Mouse (Mus musculus): ENCODE results near the gene Furin. TPM values are rescaled to one million over a fixed set of nuclear protein-coding genes. Genes with fewer than 3 reads are reported as not detected.
A peak's percentile ranks its signal among the peaks of the same experiment; 100 is the strongest.

The Furin gene
- total and polyA plus RNA-seq, 2 experiments from 2014 or later = 18.9 to 67.6 TPM

- WGBS = 38% methylated on average over 2 of the region's 2 CpGs
- no peaks in the 10 kb centered on the region for H3K27me3 ChIP-seq (ENCODE audit: control insufficient read depth, insufficient read depth, low read length)
- no peak overlapping the region for H3K27ac ChIP-seq (ENCODE audit: low read depth)
- H3K4me3 ChIP-seq (ENCODE audit: low read depth, low read length) = no peak overlapping the region
- ATAC-seq (ENCODE audit: insufficient read depth, low read depth) (no peak), DNase-seq (ENCODE audit: low spot score) (no peak)
- TF ChIP-seq EP300 (IDR thresholded peaks at IDR 0.05; ENCODE audit: low read depth) = no peak
- TF ChIP-seq CTCF (IDR thresholded peaks at IDR 0.05; ENCODE audit: low read depth) = no peak
- H3K9ac ChIP-seq (replicated peaks; ENCODE audit: low read depth, low read length) = no peak overlapping the region
- H3K4me1 ChIP-seq (ENCODE audit: control insufficient read depth, insufficient read depth) = 0 out of 2 replicates have a peak, but pooled peaks cover 10% of the 10 kb centered on the region
- H3K36me3 ChIP-seq (replicated peaks; ENCODE audit: control insufficient read depth, insufficient read depth, low read length) = peaks cover 9% of the 10 kb centered on the region
- H3K4me2 ChIP-seq (ENCODE audit: low read depth, low read length) = no peak overlapping the region
- no peaks in the 10 kb centered on the region for H3K9me3 ChIP-seq (replicated peaks; ENCODE audit: control insufficient read depth, low read length)
These were observed 32.6 kb downstream of the Furin start for GRCm38 (mm10) chr7:80372667-80373066.

GRCm38 (mm10) chr7:80372166-80372565, 33.1 kb downstream of the Furin start:
- no peak for TF ChIP-seq EP300 (IDR thresholded peaks at IDR 0.05; ENCODE audit: low read depth)
- TF ChIP-seq CTCF (IDR thresholded peaks at IDR 0.05; ENCODE audit: low read depth) = no peak
- no peak overlapping the region for H3K27ac ChIP-seq (ENCODE audit: low read depth)
- 0 out of 2 replicates have a peak, but pooled peaks cover 10% of the 10 kb centered on the region for H3K4me1 ChIP-seq (ENCODE audit: control insufficient read depth, insufficient read depth)
- H3K9me3 ChIP-seq (replicated peaks; ENCODE audit: control insufficient read depth, low read length) = no peaks in the 10 kb centered on the region
- DNase-seq (ENCODE audit: low spot score) (no peak), ATAC-seq (ENCODE audit: insufficient read depth, low read depth) (no peak)
- 56% methylated on average over 3 of the region's 3 CpGs for WGBS
- H3K27me3 ChIP-seq (ENCODE audit: control insufficient read depth, insufficient read depth, low read length) = no peaks in the 10 kb centered on the region
- no peak overlapping the region for H3K4me3 ChIP-seq (ENCODE audit: low read depth, low read length)
- no peak overlapping the region for H3K4me2 ChIP-seq (ENCODE audit: low read depth, low read length)
- H3K36me3 ChIP-seq (replicated peaks; ENCODE audit: control insufficient read depth, insufficient read depth, low read length) = peaks cover 14% of the 10 kb centered on the region
- no peak overlapping the region for H3K9ac ChIP-seq (replicated peaks; ENCODE audit: low read depth, low read length)

DNA sequence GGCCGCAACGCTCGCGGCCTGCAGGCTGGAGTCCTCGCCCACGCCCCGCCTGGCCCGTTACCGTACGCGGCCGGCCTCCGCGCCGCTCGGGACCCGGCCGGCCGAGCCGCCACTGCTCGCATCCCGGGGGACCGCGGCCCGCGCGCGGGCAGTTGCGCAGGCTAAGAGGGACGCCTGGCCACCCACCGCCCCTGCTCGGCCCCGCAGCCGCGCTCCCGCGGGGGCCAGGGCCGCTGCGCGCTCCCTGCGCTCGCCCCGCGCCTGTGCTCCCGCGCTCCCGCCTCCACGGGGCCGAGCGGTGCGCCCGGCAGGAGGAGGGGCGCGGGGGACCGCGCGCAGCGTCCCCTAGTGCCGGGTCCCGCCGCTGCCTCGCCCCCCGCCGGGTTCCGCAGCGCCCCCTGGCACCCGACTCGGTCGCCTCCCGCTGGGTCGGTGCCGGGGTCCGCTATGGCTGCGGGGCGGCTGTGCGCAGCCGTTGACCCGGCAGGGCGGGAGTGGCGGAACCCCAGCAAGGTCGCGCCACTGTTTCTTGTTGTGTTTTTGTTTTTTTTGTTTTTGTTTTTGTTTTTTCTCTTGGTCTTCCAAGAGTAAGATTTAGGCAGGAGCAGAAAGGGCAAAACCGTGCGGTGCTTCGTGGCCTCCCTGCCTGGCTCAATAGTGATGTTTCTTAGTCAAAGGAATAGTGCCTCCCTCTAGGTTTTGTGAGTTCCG, 34.0 kb downstream of the Furin start, which contains the start of gene Man2a2:
Gene Man2a2, minus strand, starts transcription at position 335 of the 711 bp plus-strand sequence.
- Histone ChIP-seq H3K9ac (replicated peaks; ENCODE audit: low read depth, low read length) (peak within 1 kb of the TSS; percentile 83), H3K4me2 (ENCODE audit: low read depth, low read length) (peak within 1 kb of the TSS; percentile 87), H3K27me3 (ENCODE audit: control insufficient read depth, insufficient read depth, low read length) (no peaks in the 10 kb centered on the region), H3K9me3 (replicated peaks; ENCODE audit: control insufficient read depth, low read length) (no peaks in the 10 kb centered on the region), H3K27ac (ENCODE audit: low read depth) (peak within 1 kb of the TSS; percentile 82), H3K4me1 (ENCODE audit: control insufficient read depth, insufficient read depth) (0 out of 2 replicates have a peak, but pooled peaks cover 10% of the 10 kb centered on the region), H3K4me3 (ENCODE audit: low read depth, low read length) (peak within 1 kb of the TSS; percentile 92), H3K36me3 (replicated peaks; ENCODE audit: control insufficient read depth, insufficient read depth, low read length) (peaks cover 24% of the 10 kb centered on the region)
- under 1% methylated on average over 49 of the region's 86 CpGs for WGBS
- DNase-seq (ENCODE audit: low spot score) (peak; percentile 68), ATAC-seq (ENCODE audit: insufficient read depth, low read depth) (peak; percentile 83)
- TF ChIP-seq CTCF (IDR thresholded peaks at IDR 0.05; ENCODE audit: low read depth) = peak; percentile 52
- TF ChIP-seq EP300 (IDR thresholded peaks at IDR 0.05; ENCODE audit: low read depth) = no peak

DNA sequence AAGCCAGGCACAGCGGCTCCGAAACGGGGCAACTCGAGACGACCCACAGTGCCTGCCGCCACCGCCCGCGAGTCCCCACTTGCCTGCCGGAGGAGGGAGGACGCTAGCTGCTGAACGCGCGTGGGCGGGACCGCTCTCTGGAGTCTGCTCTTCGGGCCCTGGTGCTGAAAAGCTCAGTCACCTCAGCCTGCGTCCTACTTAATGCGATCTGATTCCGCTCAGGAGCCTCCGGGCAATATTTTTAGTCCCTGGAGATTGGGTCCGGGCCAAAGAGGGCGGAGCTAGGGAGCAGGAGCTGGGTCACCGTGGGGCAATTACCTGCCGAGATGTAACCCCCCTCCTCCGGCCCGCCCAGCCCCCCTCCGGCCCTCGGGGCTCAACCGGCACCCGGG, 34.6 kb downstream of the Furin start:
- H3K36me3 ChIP-seq (replicated peaks; ENCODE audit: control insufficient read depth, insufficient read depth, low read length) = peaks cover 29% of the 10 kb centered on the region
- H3K4me3 ChIP-seq (ENCODE audit: low read depth, low read length) = peak overlapping the region; percentile 92
- DNase-seq (ENCODE audit: low spot score) (peak; percentile 65), ATAC-seq (ENCODE audit: insufficient read depth, low read depth) (peak; percentile 59)
- 0 out of 2 replicates have a peak, but pooled peaks cover 10% of the 10 kb centered on the region for H3K4me1 ChIP-seq (ENCODE audit: control insufficient read depth, insufficient read depth)
- 2% methylated on average over 29 of the region's 31 CpGs for WGBS
- TF ChIP-seq EP300 (IDR thresholded peaks at IDR 0.05; ENCODE audit: low read depth) = no peak
- TF ChIP-seq CTCF (IDR thresholded peaks at IDR 0.05; ENCODE audit: low read depth) = no peak
- H3K27me3 ChIP-seq (ENCODE audit: control insufficient read depth, insufficient read depth, low read length) = no peaks in the 10 kb centered on the region
- H3K27ac ChIP-seq (ENCODE audit: low read depth) = peak overlapping the region; percentile 82
- peak overlapping the region; percentile 83 for H3K9ac ChIP-seq (replicated peaks; ENCODE audit: low read depth, low read length)
- H3K9me3 ChIP-seq (replicated peaks; ENCODE audit: control insufficient read depth, low read length) = no peaks in the 10 kb centered on the region
- peak overlapping the region; percentile 87 for H3K4me2 ChIP-seq (ENCODE audit: low read depth, low read length)

DNA sequence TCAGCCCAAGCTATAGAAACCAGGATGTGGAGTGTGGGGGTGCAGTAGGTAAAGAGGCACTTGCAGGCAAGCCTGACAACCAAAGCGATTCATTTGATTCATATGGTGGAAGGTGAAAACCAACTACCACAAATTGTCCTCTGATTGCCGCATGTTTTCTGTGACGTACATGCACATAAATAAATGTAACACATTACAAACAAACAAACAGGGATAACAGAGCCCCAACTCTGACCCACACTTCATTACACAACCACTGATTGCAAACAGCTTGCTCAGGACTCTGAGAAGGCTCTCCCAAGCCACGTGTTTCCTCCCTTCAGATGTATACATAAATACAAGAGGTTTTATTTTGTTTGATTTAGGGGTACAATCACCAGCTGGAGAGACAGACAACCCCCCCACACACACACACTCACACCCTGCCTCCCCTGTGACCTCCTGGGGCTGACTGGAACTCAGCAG, 35.2 kb downstream of the Furin start:
- Histone ChIP-seq H3K9ac (replicated peaks; ENCODE audit: low read depth, low read length) (peak overlapping the region; percentile 83; the same call in 1 of the 2 replicates), H3K27ac (ENCODE audit: low read depth) (peak overlapping the region; percentile 82), H3K27me3 (ENCODE audit: control insufficient read depth, insufficient read depth, low read length) (no peaks in the 10 kb centered on the region), H3K36me3 (replicated peaks; ENCODE audit: control insufficient read depth, insufficient read depth, low read length) (peaks cover 29% of the 10 kb centered on the region), H3K4me3 (ENCODE audit: low read depth, low read length) (peak overlapping the region; percentile 92), H3K9me3 (replicated peaks; ENCODE audit: control insufficient read depth, low read length) (no peaks in the 10 kb centered on the region), H3K4me2 (ENCODE audit: low read depth, low read length) (peak overlapping the region; percentile 87), H3K4me1 (ENCODE audit: control insufficient read depth, insufficient read depth) (0 out of 2 replicates have a peak, but pooled peaks cover 10% of the 10 kb centered on the region)
- DNase-seq (ENCODE audit: low spot score) (peak; percentile 15), ATAC-seq (ENCODE audit: insufficient read depth, low read depth) (no peak)
- no peak for TF ChIP-seq EP300 (IDR thresholded peaks at IDR 0.05; ENCODE audit: low read depth)
- no peak for TF ChIP-seq CTCF (IDR thresholded peaks at IDR 0.05; ENCODE audit: low read depth)
- 59% methylated on average over 4 of the region's 4 CpGs for WGBS
